Mouse (Mus musculus) myocyte (in vitro differentiated cells): ENCODE results near the gene Mon1a. TPM values are rescaled to one million over a fixed set of nuclear protein-coding genes. Genes with fewer than 3 reads are reported as not detected.

Experiments used
- H3K27me3 ChIP-seq: one replicate; pipeline ENCODE4 v1.6.1; 2011; ENCODE audit not compliant: control insufficient read depth, insufficient read depth, insufficient read length
- H3K36me3 ChIP-seq: one replicate; pipeline ENCODE4 v1.6.1; 2011; ENCODE audit not compliant: control insufficient read depth, insufficient read depth
- H3K4me2 ChIP-seq: one replicate; pipeline ENCODE4 v1.6.1; 2011; ENCODE audit warnings: low read depth, control low read depth
- H3K4me3 ChIP-seq: one replicate; pipeline ENCODE4 v1.5.1; 2011; ENCODE audit warnings: mild to moderate bottlenecking, control low read depth, moderate library complexity
- H3K79me2 ChIP-seq: one replicate; pipeline ENCODE4 v1.6.1; 2011; ENCODE audit not compliant: control insufficient read depth, insufficient read depth
- H3ac ChIP-seq: one replicate; pipeline ENCODE4 v1.6.1; 2011; ENCODE audit not compliant: control insufficient read depth, insufficient read length
- CEBPB ChIP-seq: IDR thresholded peaks from 2 replicates; pipeline ENCODE4 v1.6.1; 2011; ENCODE audit warnings: mild to moderate bottlenecking, moderate library complexity; ENCODE audit not compliant: poor library complexity, insufficient read depth, severe bottlenecking
- E2F4 ChIP-seq: IDR thresholded peaks from one replicate; pipeline ENCODE4 v1.6.1; 2011; ENCODE audit warnings: mild to moderate bottlenecking, control low read depth, moderate library complexity; ENCODE audit not compliant: insufficient read depth
- MAX ChIP-seq: IDR thresholded peaks from one replicate; pipeline ENCODE4 v1.6.1; 2011; ENCODE audit warnings: low read depth, mild to moderate bottlenecking, control low read depth
- MYOD1 ChIP-seq, 3 experiments: IDR thresholded peaks; one replicate each; pipeline ENCODE4 v1.6.1; 2011; ENCODE audit warnings: control low read depth in 2 of 3, low read depth in 2 of 3, mild to moderate bottlenecking in 2 of 3, moderate library complexity in 1 of 3; ENCODE audit not compliant: insufficient read length in 2 of 3, control insufficient read depth in 1 of 3
- MYOG ChIP-seq, 3 experiments: IDR thresholded peaks; one replicate each; pipeline ENCODE4 v1.6.1; 2011; ENCODE audit warnings: control low read depth in 2 of 3, low read depth in 2 of 3, mild to moderate bottlenecking in 2 of 3; ENCODE audit not compliant: insufficient read length in 2 of 3, control insufficient read depth in 1 of 3, insufficient read depth in 1 of 3
- POLR2A ChIP-seq: IDR thresholded peaks from one replicate; pipeline ENCODE4 v1.6.1; 2011; ENCODE audit warnings: low read depth, mild to moderate bottlenecking, control low read depth, moderate library complexity; ENCODE audit not compliant: insufficient read length
- POLR2AphosphoS2 ChIP-seq: IDR thresholded peaks from one replicate; pipeline ENCODE4 v1.6.1; 2011; ENCODE audit warnings: low read depth, control low read depth; ENCODE audit not compliant: insufficient read length
- REST ChIP-seq: IDR thresholded peaks from one replicate; pipeline ENCODE4 v1.6.1; 2011; ENCODE audit warnings: mild to moderate bottlenecking, control low read depth, moderate library complexity; ENCODE audit not compliant: insufficient read depth, insufficient read length
- SRF ChIP-seq: IDR thresholded peaks from one replicate; pipeline ENCODE4 v1.6.1; 2011; ENCODE audit warnings: low read depth; ENCODE audit not compliant: control insufficient read depth, insufficient read length
- TCF12 ChIP-seq: IDR thresholded peaks from one replicate; pipeline ENCODE4 v1.6.1; 2011; ENCODE audit warnings: mild to moderate bottlenecking, control low read depth; ENCODE audit not compliant: poor library complexity, insufficient read depth, severe bottlenecking
- TCF3 ChIP-seq: IDR thresholded peaks from one replicate; pipeline ENCODE4 v1.6.1; 2011; ENCODE audit warnings: low read depth, control low read depth; ENCODE audit not compliant: insufficient read length
- USF1 ChIP-seq: IDR thresholded peaks from one replicate; pipeline ENCODE4 v1.6.1; 2011; ENCODE audit warnings: low read depth, mild to moderate bottlenecking, control low read depth, moderate library complexity
- polyA plus RNA-seq: library from polyadenylated mRNA; unstranded; fragments of >200 nt; fragmentation: generic; extraction: Trizol; gene quantifications from one replicate; pipeline ENCODE4 v1.2.1, GENCODE M21; 2012; ENCODE audit warnings: missing spikeins

Mon1a gene
- polyA plus RNA-seq, 1 experiment: 8.4 TPM

DNA sequence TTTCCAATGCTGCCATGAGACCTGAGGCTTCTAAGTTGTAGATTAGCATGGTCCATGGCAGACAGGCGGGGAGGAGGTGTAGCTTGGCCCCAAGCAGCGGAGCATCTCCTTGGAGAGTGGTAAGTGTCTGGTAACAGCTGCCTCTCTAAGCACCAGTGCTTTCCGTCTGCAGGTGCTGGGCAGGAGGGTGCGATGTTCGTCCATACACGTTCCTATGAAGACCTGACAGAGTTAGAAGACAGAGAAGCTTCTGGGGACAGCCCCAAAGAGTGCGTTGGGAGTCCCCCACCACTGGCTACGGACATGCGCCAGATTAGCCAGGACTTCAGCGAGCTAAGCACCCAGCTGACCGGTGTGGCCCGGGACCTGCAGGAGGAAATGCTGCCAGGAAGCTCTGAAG, 11.9 kb downstream of the Mon1a start:
- no peaks in the 10 kb centered on the region for H3K79me2 ChIP-seq
- H3K36me3 ChIP-seq: no peaks in the 10 kb centered on the region
- TF ChIP-seq TCF12: no peak
- no peak for TF ChIP-seq MAX
- no peak for TF ChIP-seq MYOD1 (IDR thresholded peaks at IDR 0.05; ENCODE audit: control insufficient read depth in 1 of 3, insufficient read length in 2 of 3, low read depth in 2 of 3)
- no peak for TF ChIP-seq USF1
- no peak for TF ChIP-seq E2F4
- no peak for TF ChIP-seq MYOG (IDR thresholded peaks at IDR 0.05; ENCODE audit: control insufficient read depth in 1 of 3, insufficient read depth in 1 of 3, insufficient read length in 2 of 3, low read depth in 2 of 3)
- no peak overlapping the region for H3K4me2 ChIP-seq
- H3ac ChIP-seq: no peak overlapping the region
- no peak overlapping the region for H3K4me3 ChIP-seq
- no peaks in the 10 kb centered on the region for H3K27me3 ChIP-seq

DNA sequence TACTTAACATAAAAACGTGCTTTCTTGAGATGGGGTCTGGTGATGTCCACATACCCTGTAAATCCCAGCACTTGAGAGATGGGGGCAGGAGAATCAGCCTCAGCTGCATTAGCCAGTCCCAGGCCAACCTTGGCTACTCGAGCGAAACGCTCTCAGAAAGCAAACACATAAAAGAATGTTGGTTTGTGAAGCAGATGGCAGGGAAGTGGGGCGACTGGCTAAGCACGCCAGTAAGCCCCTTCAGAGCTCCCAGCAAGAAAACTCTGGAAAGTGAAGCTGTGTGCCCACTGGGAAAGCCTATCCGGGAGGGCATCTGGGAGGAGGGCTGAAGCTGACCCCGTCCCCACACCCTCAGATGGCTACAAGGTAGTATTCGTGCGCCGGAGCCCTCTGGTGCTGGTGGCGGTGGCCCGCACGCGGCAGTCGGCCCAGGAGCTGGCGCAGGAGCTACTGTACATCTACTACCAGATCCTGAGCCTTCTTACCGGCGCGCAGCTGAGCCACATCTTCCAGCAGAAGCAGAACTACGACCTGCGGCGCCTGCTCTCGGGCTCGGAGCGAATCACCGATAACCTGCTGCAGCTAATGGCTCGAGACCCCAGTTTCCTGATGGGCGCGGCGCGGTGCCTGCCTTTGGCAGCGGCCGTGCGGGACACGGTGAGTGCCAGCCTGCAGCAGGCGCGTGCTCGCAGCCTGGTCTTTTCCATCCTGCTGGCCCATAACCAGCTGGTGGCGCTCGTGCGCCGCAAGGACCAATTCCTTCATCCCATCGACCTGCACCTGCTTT, 13.1 kb downstream of the Mon1a start:
- Histone ChIP-seq H3K79me2 (no peaks in the 10 kb centered on the region), H3ac (no peak overlapping the region), H3K4me2 (no peak overlapping the region), H3K36me3 (no peaks in the 10 kb centered on the region), H3K27me3 (no peaks in the 10 kb centered on the region), H3K4me3 (no peak overlapping the region)
- TF ChIP-seq REST: no peak
- TF ChIP-seq USF1: no peak

DNA sequence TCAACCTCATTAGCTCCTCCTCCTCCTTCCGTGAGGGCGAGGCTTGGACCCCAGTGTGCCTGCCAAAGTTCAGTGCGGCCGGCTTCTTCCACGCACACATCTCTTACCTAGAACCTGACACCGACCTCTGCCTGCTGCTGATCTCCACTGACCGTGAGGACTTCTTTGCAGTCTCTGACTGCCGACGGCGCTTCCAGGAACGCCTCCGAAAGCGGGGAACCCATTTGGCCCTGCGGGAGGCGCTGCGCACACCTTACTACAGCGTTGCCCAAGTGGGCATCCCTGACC, 13.6 kb downstream of the Mon1a start:
- Histone ChIP-seq H3K79me2 (no peaks in the 10 kb centered on the region), H3K4me2 (no peak overlapping the region), H3K27me3 (no peaks in the 10 kb centered on the region), H3K4me3 (no peak overlapping the region), H3K36me3 (no peaks in the 10 kb centered on the region), H3ac (no peak overlapping the region)
- TF ChIP-seq MAX (no peak), MYOD1 (IDR thresholded peaks at IDR 0.05; ENCODE audit: control insufficient read depth in 1 of 3, insufficient read length in 2 of 3, low read depth in 2 of 3) (no peak)

DNA sequence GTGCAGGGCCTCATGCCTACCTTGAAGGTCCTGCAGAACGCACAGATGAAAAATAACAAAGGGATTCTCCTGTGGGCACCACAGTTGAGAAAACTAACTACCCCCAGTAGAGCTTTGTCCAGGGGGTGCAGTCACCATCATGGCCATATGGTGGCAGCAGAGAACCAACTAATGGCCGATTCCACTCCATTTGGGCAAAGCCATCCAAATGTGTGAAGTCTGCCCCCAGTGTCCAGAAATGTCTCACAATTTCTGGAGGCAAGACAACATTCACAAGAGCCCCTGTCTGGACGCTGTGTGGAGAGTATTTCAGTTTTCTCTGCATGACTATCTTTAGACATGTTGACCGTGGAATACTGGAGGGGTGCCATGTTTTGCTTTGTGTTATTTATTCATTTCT, 16.8 kb downstream of the Mon1a start:
- Histone ChIP-seq H3K27me3 (no peaks in the 10 kb centered on the region), H3K79me2 (no peaks in the 10 kb centered on the region), H3K36me3 (no peaks in the 10 kb centered on the region), H3K4me2 (peak overlapping the region; percentile 13), H3K4me3 (no peak overlapping the region), H3ac (no peak overlapping the region)
- TF ChIP-seq SRF (peak; percentile 29), REST (no peak)

DNA sequence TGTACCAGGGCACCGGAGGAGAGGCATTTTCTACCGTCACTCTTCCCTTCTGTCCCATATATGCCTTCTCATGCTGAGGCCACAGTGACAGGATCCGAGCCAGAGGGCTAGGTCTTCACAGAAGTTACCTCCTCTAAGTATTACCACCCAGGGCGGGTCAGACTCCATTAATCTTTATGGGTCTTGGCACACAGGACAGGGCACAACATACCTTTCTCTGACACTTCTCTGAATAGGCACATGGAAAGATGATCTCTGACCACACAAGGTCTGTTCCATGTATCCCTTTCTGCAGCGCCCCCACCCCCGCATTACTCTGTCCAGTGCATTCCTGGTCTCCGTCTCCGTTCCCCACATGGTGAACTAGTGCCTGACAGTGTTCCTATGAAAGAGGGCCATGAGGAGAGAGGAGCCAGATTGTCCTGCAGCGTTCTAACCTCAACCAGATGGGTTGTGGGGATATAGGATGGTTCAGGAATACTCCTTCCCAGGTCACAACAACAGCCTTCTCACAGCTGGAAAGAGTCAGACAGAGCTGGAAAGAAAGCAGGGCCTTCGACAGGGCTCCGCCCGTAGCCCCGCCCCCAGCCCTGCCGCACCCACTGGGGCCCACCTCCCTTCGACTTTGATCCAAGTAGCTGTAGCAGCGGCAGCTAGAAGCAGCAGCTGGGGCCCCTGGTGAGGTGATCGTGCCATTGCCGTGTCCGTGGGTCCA, 18.5 kb downstream of the Mon1a start, which contains the start of gene Mst1r:
Gene Mst1r (plus strand): TSS at position 622 of the 715 bp plus-strand sequence.
- H3ac ChIP-seq: no peak within 1 kb of the TSS
- H3K4me3 ChIP-seq: no peak within 1 kb of the TSS
- H3K36me3 ChIP-seq: no peaks in the 10 kb centered on the region
- no peaks in the 10 kb centered on the region for H3K27me3 ChIP-seq
- no peaks in the 10 kb centered on the region for H3K79me2 ChIP-seq
- TF ChIP-seq TCF12: no peak
- peak within 1 kb of the TSS; percentile 42 for H3K4me2 ChIP-seq

DNA sequence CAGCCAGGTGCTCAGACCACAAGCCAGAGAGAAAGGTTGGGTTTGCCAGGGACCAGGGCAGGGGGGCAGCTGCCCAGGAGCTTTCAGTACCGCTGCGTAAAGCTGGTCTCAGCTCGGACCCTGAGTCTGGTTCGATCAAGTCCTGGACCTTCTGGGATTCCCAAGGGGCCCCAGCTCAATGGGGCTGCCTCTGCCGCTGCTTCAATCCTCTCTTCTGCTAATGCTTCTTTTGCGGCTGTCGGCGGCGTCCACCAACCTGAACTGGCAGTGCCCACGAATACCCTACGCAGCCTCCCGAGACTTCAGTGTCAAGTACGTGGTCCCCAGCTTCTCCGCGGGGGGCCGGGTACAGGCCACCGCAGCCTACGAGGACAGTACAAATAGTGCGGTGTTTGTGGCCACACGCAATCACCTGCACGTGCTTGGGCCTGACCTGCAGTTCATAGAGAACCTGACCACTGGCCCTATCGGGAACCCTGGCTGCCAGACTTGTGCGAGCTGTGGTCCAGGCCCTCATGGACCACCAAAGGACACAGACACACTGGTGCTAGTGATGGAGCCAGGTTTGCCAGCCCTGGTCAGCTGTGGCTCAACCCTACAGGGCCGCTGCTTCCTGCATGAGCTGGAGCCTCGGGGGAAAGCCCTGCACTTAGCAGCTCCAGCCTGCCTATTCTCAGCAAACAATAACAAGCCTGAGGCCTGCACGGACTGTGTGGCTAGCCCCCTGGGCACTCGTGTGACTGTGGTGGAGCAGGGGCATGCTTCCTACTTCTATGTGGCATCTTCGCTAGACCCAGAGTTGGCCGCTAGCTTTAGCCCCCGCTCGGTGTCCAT, 19.2 kb downstream of the Mon1a start:
- H3K4me3 ChIP-seq: no peak overlapping the region
- peak overlapping the region; percentile 42 for H3K4me2 ChIP-seq
- no peak for TF ChIP-seq MYOD1 (IDR thresholded peaks at IDR 0.05; ENCODE audit: control insufficient read depth in 1 of 3, insufficient read length in 2 of 3, low read depth in 2 of 3)
- TF ChIP-seq POLR2A: no peak
- no peak for TF ChIP-seq USF1
- no peak for TF ChIP-seq E2F4
- TF ChIP-seq TCF3: no peak
- TF ChIP-seq MAX: no peak
- TF ChIP-seq TCF12: no peak
- TF ChIP-seq MYOG (IDR thresholded peaks at IDR 0.05; ENCODE audit: control insufficient read depth in 1 of 3, insufficient read depth in 1 of 3, insufficient read length in 2 of 3, low read depth in 2 of 3): no peak
- no peak for TF ChIP-seq SRF
- no peak for TF ChIP-seq CEBPB
- TF ChIP-seq POLR2AphosphoS2: no peak
- TF ChIP-seq REST: no peak
- H3K27me3 ChIP-seq: peaks cover 6% of the 10 kb centered on the region
- no peaks in the 10 kb centered on the region for H3K36me3 ChIP-seq
- H3ac ChIP-seq: no peak overlapping the region
- H3K79me2 ChIP-seq: no peaks in the 10 kb centered on the region
